Mouse (Mus musculus) ES-E14 (cell line): ENCODE measurements around the gene Syt8.

Experiments
- CHD2 ChIP-seq: IDR thresholded peaks from 2 replicates; pipeline ENCODE4 v1.6.1; 2014; ENCODE audit warnings: mild to moderate bottlenecking, low read depth, low read length, inconsistent platforms
- HCFC1 ChIP-seq: IDR thresholded peaks from 2 replicates; pipeline ENCODE4 v1.6.1; 2012; ENCODE audit warnings: low read length, inconsistent platforms, borderline replicate concordance; ENCODE audit not compliant: insufficient read depth
- MAFK ChIP-seq: IDR thresholded peaks from 2 replicates; pipeline ENCODE4 v1.6.1; 2014; ENCODE audit warnings: mild to moderate bottlenecking, low read depth, low read length, inconsistent platforms; ENCODE audit not compliant: insufficient read depth
- ZC3H11A ChIP-seq: IDR thresholded peaks from 2 replicates; pipeline ENCODE4 v1.6.1; 2012; ENCODE audit warnings: low read depth, mild to moderate bottlenecking, inconsistent platforms, low read length, borderline replicate concordance
- ZNF384 ChIP-seq: IDR thresholded peaks from 2 replicates; pipeline ENCODE4 v1.6.1; 2012; ENCODE audit warnings: low read depth, low read length, inconsistent platforms

GRCm38 (mm10) chr7:142403591-142403990 lies 31.1 kb upstream of the Syt8 start:
- no peak for TF ChIP-seq ZNF384
- no peak for TF ChIP-seq MAFK
- TF ChIP-seq CHD2: no peak
- TF ChIP-seq ZC3H11A: no peak
- TF ChIP-seq HCFC1: no peak
